ENCODE assay signal across 21 mouse cellular contexts in genomic region chr3:84431257-84431656, GRCm38 (mm10). TPM values are rescaled to one million over a fixed set of nuclear protein-coding genes. Genes with fewer than 3 reads are reported as not detected.
DNase-seq lines count a peak whose midpoint lies in the region; ATAC-seq and TF ChIP-seq lines count a peak whose summit lies in the region.
"Had no signal": no experiment of that assay in that cellular context is flagged by ENCODE, and none has a peak within 500 bp of the region (broad histone marks: within the 10 kb centered on the region; RNA-seq: fewer than 3 reads in every experiment).

No protein-coding gene starts in this region.

- no peak overlapping the region for H3K9ac ChIP-seq in hindbrain, embryonic 13.5 days
- no peak overlapping the region for H3K9ac ChIP-seq in lung, embryonic 16.5 days (ENCODE audit: low read length)
- no peak overlapping the region for H3K9ac ChIP-seq in CH12.LX (ENCODE audit: insufficient read depth, low read depth)
- H3K9ac ChIP-seq: embryonic facial prominence, embryonic 13.5 days; forebrain, embryonic 12.5 days; heart, embryonic 13.5 days; hindbrain, embryonic 14.5 days had no signal

- TF ChIP-seq POLR2A in CH12.LX (IDR thresholded peaks at IDR 0.05; ENCODE audit: low read depth, low read length), result no peak

- ATAC-seq in hindbrain, embryonic 13.5 days (ENCODE audit: low FRiP score), result no peak
- peak; percentile 71 for ATAC-seq in lung, embryonic 16.5 days (ENCODE audit: low read depth)
- ATAC-seq in inflammation-experienced regulatory T-cells, adult 6 months, result no peak
- ATAC-seq: forebrain, embryonic 16.5 days had no signal

- H3K79me2 ChIP-seq in CH12.LX (replicated peaks; ENCODE audit: control insufficient read depth, extremely low read depth, insufficient read depth, poor library complexity, severe bottlenecking), result no peaks in the 10 kb centered on the region

- H3K4me1 ChIP-seq in hindbrain, embryonic 10.5 days (replicated peaks), result peaks cover 54% of the 10 kb centered on the region
- H3K4me1 ChIP-seq in hindbrain, embryonic 13.5 days (replicated peaks), result peaks cover 38% of the 10 kb centered on the region
- H3K4me1 ChIP-seq in lung, embryonic 16.5 days (replicated peaks; ENCODE audit: control insufficient read depth, insufficient read depth, low read length), result peaks cover 35% of the 10 kb centered on the region
- peaks cover 14 to 42% of the 10 kb centered on the region in 2 experiments; a peak in 3 of 4 replicates for H3K4me1 ChIP-seq in CH12.LX (ENCODE audit: control insufficient read depth in 1 of 2, insufficient read depth in 2 of 2)
- peaks cover 60% of the 10 kb centered on the region for H3K4me1 ChIP-seq in limb, embryonic 10.5 days

- no peak overlapping the region for H3K4me2 ChIP-seq in hindbrain, embryonic 13.5 days
- H3K4me2 ChIP-seq in lung, embryonic 16.5 days (ENCODE audit: low read depth, low read length), result no peak overlapping the region
- H3K4me2 ChIP-seq in CH12.LX (ENCODE audit: insufficient read depth, low read depth, poor library complexity, severe bottlenecking), result no peak overlapping the region
- H3K4me2 ChIP-seq: embryonic facial prominence, embryonic 13.5 days; forebrain, embryonic 12.5 days; heart, embryonic 13.5 days; hindbrain, embryonic 14.5 days had no signal

- no peaks in the 10 kb centered on the region for H3K36me3 ChIP-seq in hindbrain, embryonic 10.5 days
- no peaks in the 10 kb centered on the region for H3K36me3 ChIP-seq in hindbrain, embryonic 13.5 days
- H3K36me3 ChIP-seq in lung, embryonic 16.5 days (ENCODE audit: control insufficient read depth, insufficient read depth, low read length), result no peaks in the 10 kb centered on the region
- no peaks in the 10 kb centered on the region for H3K36me3 ChIP-seq in CH12.LX (replicated peaks in 1 of 2; ENCODE audit: control insufficient read depth in 1 of 2, insufficient read depth in 1 of 2, low read length in 1 of 2)
- no peaks in the 10 kb centered on the region for H3K36me3 ChIP-seq in limb, embryonic 10.5 days
- H3K36me3 ChIP-seq: embryonic facial prominence, embryonic 13.5 days; forebrain, embryonic 12.5 days; heart, embryonic 13.5 days had no signal

- H3K27ac ChIP-seq in hindbrain, embryonic 10.5 days, result peak overlapping the region; percentile 73
- H3K27ac ChIP-seq in hindbrain, embryonic 13.5 days, result no peak overlapping the region
- no peak overlapping the region for H3K27ac ChIP-seq in lung, embryonic 16.5 days (ENCODE audit: low read length)
- H3K27ac ChIP-seq in CH12.LX (ENCODE audit: insufficient read depth, low read depth), result no peak overlapping the region
- peak overlapping the region; percentile 46; the same call in 1 of the 2 replicates for H3K27ac ChIP-seq in limb, embryonic 10.5 days
- H3K27ac ChIP-seq: embryonic facial prominence, embryonic 13.5 days; forebrain, embryonic 12.5 days; gastrocnemius, adult 2 months; heart, embryonic 13.5 days; hindbrain, embryonic 14.5 days had no signal

- dilution Hi-C loops in CH12.LX (cut with MboI; ENCODE audit: extremely low pct_ligation_motif_present, extremely low pct_unique_long_range_greater_than_20kb, low sequenced_read_pairs), result no loop called here

- WGBS in hindbrain, embryonic 10.5 days, result 73% methylated on average over 5 of the region's 5 CpGs
- WGBS in hindbrain, embryonic 13.5 days, result 74% methylated on average over 5 of the region's 5 CpGs
- 30% methylated on average over 5 of the region's 5 CpGs for WGBS in lung, embryonic 16.5 days
- WGBS in limb, embryonic 10.5 days, result 68% methylated on average over 5 of the region's 5 CpGs

- H3K4me3 ChIP-seq in hindbrain, embryonic 10.5 days, result no peak overlapping the region
- no peak overlapping the region for H3K4me3 ChIP-seq in hindbrain, embryonic 13.5 days
- H3K4me3 ChIP-seq in lung, embryonic 16.5 days (ENCODE audit: low read length), result no peak overlapping the region
- no peak overlapping the region for H3K4me3 ChIP-seq in CH12.LX (replicated peaks in 1 of 3; ENCODE audit: low read depth in 2 of 3, low read length in 2 of 3, poor library complexity in 1 of 3)
- H3K4me3 ChIP-seq in limb, embryonic 10.5 days, result no peak overlapping the region
- H3K4me3 ChIP-seq: embryonic facial prominence, embryonic 13.5 days; forebrain, embryonic 12.5 days; gastrocnemius, adult 2 months; heart, embryonic 13.5 days had no signal

- TF ChIP-seq CTCF in CH12.LX (conservative IDR thresholded peaks at IDR 0.05 in 1 of 2, IDR thresholded peaks at IDR 0.05 in 1 of 2; ENCODE audit: low read depth in 2 of 2, low read length in 2 of 2), result no peak

- in situ Hi-C loops in CH12.LX (cut with MboI; ENCODE audit: low pct_ligation_motif_present, low pct_unique_long_range_greater_than_20kb, low sequenced_read_pairs), result no loop called here

- no peak for TF ChIP-seq EP300 in CH12.LX (IDR thresholded peaks at IDR 0.05; ENCODE audit: low read length)

- peaks cover 6% of the 10 kb centered on the region for H3K27me3 ChIP-seq in hindbrain, embryonic 10.5 days (ENCODE audit: insufficient read depth, poor library complexity, severe bottlenecking)
- H3K27me3 ChIP-seq in hindbrain, embryonic 13.5 days, result no peaks in the 10 kb centered on the region
- no peaks in the 10 kb centered on the region for H3K27me3 ChIP-seq in lung, embryonic 16.5 days (ENCODE audit: control insufficient read depth, insufficient read depth, low read depth, low read length)
- H3K27me3 ChIP-seq in CH12.LX (replicated peaks), result no peaks in the 10 kb centered on the region
- no peaks in the 10 kb centered on the region for H3K27me3 ChIP-seq in limb, embryonic 10.5 days (ENCODE audit: low read depth, poor library complexity, severe bottlenecking)
- H3K27me3 ChIP-seq: embryonic facial prominence, embryonic 13.5 days; forebrain, embryonic 12.5 days had no signal

- H3K9me3 ChIP-seq in hindbrain, embryonic 10.5 days, result no peaks in the 10 kb centered on the region
- no peaks in the 10 kb centered on the region for H3K9me3 ChIP-seq in hindbrain, embryonic 13.5 days
- no peaks in the 10 kb centered on the region for H3K9me3 ChIP-seq in lung, embryonic 16.5 days (ENCODE audit: control insufficient read depth, low read length)
- H3K9me3 ChIP-seq in CH12.LX (replicated peaks; ENCODE audit: low read length), result no peaks in the 10 kb centered on the region
- no peaks in the 10 kb centered on the region for H3K9me3 ChIP-seq in limb, embryonic 10.5 days (replicated peaks)
- H3K9me3 ChIP-seq: embryonic facial prominence, embryonic 13.5 days; forebrain, embryonic 12.5 days; heart, embryonic 13.5 days had no signal

- no peak for TF ChIP-seq RAD21 in CH12.LX (IDR thresholded peaks at IDR 0.05; ENCODE audit: low read depth, low read length)

- no peak for DNase-seq in hindbrain, embryonic 10.5 days (ENCODE audit: low spot score)
- DNase-seq in lung, postnatal 10 days, result no peak
- DNase-seq in CH12.LX (ENCODE audit: extremely low read depth), result peak; percentile 7
- DNase-seq in limb, embryonic 10.5 days (ENCODE audit: low spot score), result no peak
- no peak for DNase-seq in frontal cortex, postnatal 25 days (ENCODE audit: low spot score in 2 of 2)
- DNase-seq: adrenal gland, adult 2 months; adrenal gland, postnatal 36 days; cerebellum, adult 8-10 months; cerebellum, postnatal 25 days; gastrocnemius, adult 2 months; gastrocnemius, postnatal 25 days; heart, postnatal 4 days had no signal

TF ChIP-seq in CH12.LX, 34 proteins besides CTCF, POLR2A, EP300 and RAD21:
- TF ChIP-seq USF2 (conservative IDR thresholded peaks at IDR 0.05; ENCODE audit: low read depth, low read length) (no peak), MAFK (IDR thresholded peaks at IDR 0.05; ENCODE audit: insufficient replicate concordance, low read length) (no peak), MYC (IDR thresholded peaks at IDR 0.05; ENCODE audit: low read depth, low read length) (no peak), USF1 (IDR thresholded peaks at IDR 0.05; ENCODE audit: low read depth, low read length) (no peak), IRF4 (IDR thresholded peaks at IDR 0.05; ENCODE audit: low read depth, low read length) (no peak), MAX (IDR thresholded peaks at IDR 0.05; ENCODE audit: low read length) (0 out of 2 replicates have a peak, but pooled peaks have one; percentile 11), JUN (IDR thresholded peaks at IDR 0.05; ENCODE audit: insufficient read depth, low read depth, low read length) (no peak), BHLHE40 (IDR thresholded peaks at IDR 0.05; ENCODE audit: low read depth, low read length) (peak; percentile 55; the same call in 1 of the 2 replicates), TCF12 (IDR thresholded peaks at IDR 0.05; ENCODE audit: low read depth, low read length) (no peak), HCFC1 (IDR thresholded peaks at IDR 0.05; ENCODE audit: low read depth, low read length) (no peak), MAZ (IDR thresholded peaks at IDR 0.05; ENCODE audit: low read depth, low read length) (no peak), CHD2 (IDR thresholded peaks at IDR 0.05; ENCODE audit: low read length) (no peak)
TF ChIP-seq in CH12.LX: peak in this region for 2.

RNA-seq across cellular contexts. Expression of gene Fhdc1, which starts 49.0 kb away (rescaled TPM):
- 3.8 and 5.8 TPM in 2 replicates for polyA plus RNA-seq in hindbrain, embryonic 10.5 days (2016; fragmentation: Nextera tagmentation; extraction: Ambion mirVana)
- polyA plus RNA-seq in hindbrain, embryonic 13.5 days (2015; fragmentation: Nextera tagmentation; extraction: Ambion mirVana), result 4.7 and 4.8 TPM in 2 replicates
- polyA plus RNA-seq in lung, embryonic 16.5 days (2015; fragmentation: Nextera tagmentation; extraction: Ambion mirVana), result 14.5 and 15.5 TPM in 2 replicates
- 0.08 and 0.13 TPM in 2 replicates for total RNA-seq in CH12.LX (2012; rRNA removed)
- total RNA-seq in CH12.LX (2014; rRNA removed), result 0.05 TPM in 1 of 2 replicates, not detected in the other
- 0.08 TPM in 1 of 2 replicates, not detected in the other for polyA plus RNA-seq in CH12.LX (2012; ENCODE audit: insufficient read length, low read depth)
- polyA plus RNA-seq in limb, embryonic 10.5 days (2016; fragmentation: Nextera tagmentation; extraction: Ambion mirVana), result 1.2 and 2.2 TPM in 2 replicates
- polyA plus RNA-seq in inflammation-experienced regulatory T-cells, adult 6 months (2017; shearing (Covaris generic)), result 1 to 10 TPM in 2 of 3 experiments, under 1 TPM in 1; 0.52 to 1.6 (median 1.3) TPM
- total RNA-seq: granulocyte monocyte progenitor cell, adult 5-6 weeks had no signal

Comparison
In these comparisons a context has a peak if more than half of its experiments do, and no peak if none do; other contexts are left out.
1. H3K27ac ChIP-seq: peak in hindbrain, embryonic 10.5 days (single experiment) and limb, embryonic 10.5 days (single experiment); none in hindbrain, embryonic 13.5 days (single experiment), lung, embryonic 16.5 days (single experiment) and CH12.LX (single experiment).